Mouse (Mus musculus) liver, embryonic 14.5 days (tissue): ENCODE data around the gene Kcnip2.

Experiments used
- CTCF ChIP-seq: IDR thresholded peaks from 2 replicates; pipeline ENCODE4 v1.5.1; 2016; ENCODE audit warnings: antibody characterized with exemption, low read depth, control low read depth
- EP300 ChIP-seq: IDR thresholded peaks from 2 replicates; pipeline ENCODE4 v1.6.1; 2016; ENCODE audit warnings: antibody characterized with exemption, low read depth

DNA sequence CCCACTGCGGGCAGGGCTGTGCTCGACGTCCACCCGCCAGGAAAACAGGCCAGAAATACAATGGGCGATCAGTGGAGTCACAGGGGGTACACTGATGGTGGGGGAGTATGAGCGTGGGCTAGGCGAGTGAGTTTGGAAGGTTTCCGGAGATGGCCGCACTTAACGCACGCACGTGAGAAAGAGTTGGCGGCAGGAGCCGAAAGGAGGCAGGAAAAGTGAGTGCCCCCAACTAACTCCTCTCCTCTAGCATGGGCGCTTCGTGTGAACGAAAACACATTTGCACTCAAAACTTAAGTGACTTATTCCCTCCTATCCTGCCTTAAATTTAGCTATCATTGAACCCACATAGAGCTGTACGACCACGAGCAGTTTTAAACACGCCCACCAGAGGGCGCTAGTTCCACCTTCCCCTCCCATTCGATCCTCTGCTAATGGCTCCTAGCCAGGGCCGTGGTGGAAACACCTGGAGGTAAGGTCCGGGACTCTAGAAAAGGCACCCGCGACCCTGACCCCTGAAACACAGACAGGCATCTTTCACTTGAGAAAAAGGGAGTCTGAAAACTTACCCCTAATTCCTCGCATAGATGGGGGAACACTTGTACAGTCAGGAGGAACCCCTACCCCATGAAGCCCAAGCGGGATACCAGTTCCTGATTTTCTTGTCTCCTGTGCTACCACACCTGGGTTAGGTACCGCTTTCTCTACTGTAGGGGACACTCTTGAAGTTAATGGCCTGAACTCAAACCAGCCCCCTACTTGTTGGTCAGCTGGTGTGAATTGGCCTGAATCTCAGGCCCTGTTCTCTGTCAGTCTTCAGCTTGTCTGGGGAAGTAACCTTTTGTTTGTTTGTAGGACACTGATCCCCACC, 69.5 kb downstream of the Kcnip2 start:
- no peak for TF ChIP-seq EP300
- TF ChIP-seq CTCF: peak; percentile 96
